Mouse (Mus musculus) spleen, adult 2 months (tissue): ENCODE measurements around the gene Nrxn3.

Experiments
- CTCF ChIP-seq: fragments of 200-500 bp; IDR thresholded peaks from 2 replicates; pipeline ENCODE4 v1.5.1; 2011; ENCODE audit warnings: mild to moderate bottlenecking, inconsistent platforms; ENCODE audit not compliant: insufficient read depth, insufficient read length, insufficient replicate concordance; ENCODE audit errors: extremely low read depth
- POLR2A ChIP-seq: fragments of 200-500 bp; IDR thresholded peaks from 2 replicates; pipeline ENCODE4 v1.6.1; 2011; ENCODE audit warnings: low read depth, low read length, inconsistent platforms

GRCm38 (mm10) chr12:89156086-89156757 is 433.5 kb downstream of the Nrxn3 start:
- TF ChIP-seq POLR2A (no peak), CTCF (no peak)
